Mouse (Mus musculus) ES-Bruce4 (cell line): ENCODE results near the gene 2510009E07Rik.

Experiments
- CTCF ChIP-seq: IDR thresholded peaks from one replicate; pipeline ENCODE4 v1.8.1; 2011; ENCODE audit warnings: low read depth, low read length
- EP300 ChIP-seq: IDR thresholded peaks from 2 replicates; pipeline ENCODE4 v1.6.1; 2011; ENCODE audit warnings: low read depth, low read length; ENCODE audit not compliant: insufficient read depth
- POLR2A ChIP-seq: IDR thresholded peaks from one replicate; pipeline ENCODE4 v1.8.1; 2011; ENCODE audit warnings: low read length; ENCODE audit not compliant: insufficient read depth

DNA sequence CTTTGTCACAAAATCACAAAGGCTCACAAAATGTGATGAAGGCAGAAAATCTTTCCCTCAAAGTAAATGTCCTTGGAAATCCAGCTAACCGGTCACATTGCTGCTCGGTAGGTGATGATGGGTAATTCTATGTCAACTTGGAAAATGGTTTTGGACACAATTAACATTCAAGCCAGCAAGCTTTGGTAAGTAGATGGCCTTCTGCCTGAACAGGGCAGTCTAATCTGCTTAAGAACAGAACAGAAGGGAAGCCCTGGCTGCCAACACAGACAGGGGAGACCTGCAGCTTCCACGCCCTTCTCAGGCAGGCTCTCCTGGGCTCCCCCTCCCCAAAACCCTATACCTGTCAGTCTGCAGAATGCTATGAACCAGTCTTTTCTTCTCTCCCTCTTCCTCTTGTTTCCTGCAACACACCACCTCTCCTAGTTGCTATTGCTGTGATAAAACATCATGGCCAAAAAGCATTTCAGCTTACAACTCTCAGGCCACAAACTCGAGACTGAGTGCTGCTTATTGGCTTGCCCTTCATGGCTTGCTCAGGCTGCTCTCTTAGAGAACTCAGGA lies 29.0 kb downstream of the 2510009E07Rik start:
- TF ChIP-seq CTCF (no peak), POLR2A (no peak), EP300 (no peak)
